Mouse (Mus musculus) thymus, adult 2 months (tissue): ENCODE data around the gene Phactr2.

Experiments
- CTCF ChIP-seq: fragments of 200-500 bp; IDR thresholded peaks from 2 replicates; pipeline ENCODE4 v1.5.1; 2012; ENCODE audit warnings: mild to moderate bottlenecking, control low read depth, low read length, moderate library complexity, borderline replicate concordance; ENCODE audit not compliant: control insufficient read depth, poor library complexity, insufficient read depth; ENCODE audit errors: extremely low read depth
- POLR2A ChIP-seq: fragments of 200-500 bp; IDR thresholded peaks from 2 replicates; pipeline ENCODE4 v1.6.1; 2012; ENCODE audit warnings: mild to moderate bottlenecking, low read length, control low read depth, moderate library complexity; ENCODE audit not compliant: control insufficient read depth, poor library complexity, insufficient read depth; ENCODE audit errors: extremely low read depth

DNA sequence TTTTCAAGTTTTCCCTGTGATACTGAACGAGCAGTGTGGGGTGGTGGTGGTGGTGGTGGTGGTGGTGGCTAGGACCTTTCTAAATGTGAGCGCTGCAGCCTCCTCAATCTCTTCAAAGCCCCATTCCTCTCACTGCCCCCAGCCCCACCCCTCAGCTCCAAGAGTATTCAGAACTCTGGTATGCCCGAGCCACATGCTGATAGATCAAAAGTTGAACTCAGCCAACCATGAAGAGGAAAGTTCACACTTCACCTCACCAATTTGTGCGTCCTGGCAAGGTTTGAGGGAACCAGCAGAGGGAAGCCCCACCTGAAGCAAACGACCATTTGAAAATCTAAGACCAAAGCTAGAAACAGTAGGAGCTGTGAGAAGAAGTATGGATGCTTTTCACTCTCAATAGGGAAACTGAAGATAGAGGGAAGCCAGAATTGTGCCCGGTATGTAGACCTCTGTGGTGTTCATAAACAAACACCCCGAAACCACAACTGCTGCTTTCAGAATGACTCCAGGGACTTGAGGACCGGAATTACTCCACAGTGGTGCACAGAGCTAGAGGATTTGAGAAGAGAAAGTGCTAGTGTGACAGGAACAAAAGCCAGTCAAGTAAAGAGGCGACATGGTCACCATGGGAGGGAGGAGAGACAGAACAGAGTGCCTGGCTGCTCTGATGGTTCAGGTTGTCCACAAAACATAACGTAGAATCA lies 35.9 kb downstream of the Phactr2 start:
- TF ChIP-seq CTCF (no peak), POLR2A (no peak)
